Mouse (Mus musculus): ENCODE data around the gene Tmem107. TPM values are rescaled to one million over a fixed set of nuclear protein-coding genes. Genes with fewer than 3 reads are reported as not detected.

The Tmem107 gene
- 22.0 and 39.1 TPM in 2 replicates for total RNA-seq (2017)

GRCm38 (mm10) chr11:69070590-69071222, at the start of gene Tmem107:
Gene Tmem107 (plus strand): TSS chr11:69070806.
- ATAC-seq (replicated peaks in 1 of 2; ENCODE audit: insufficient read depth in 1 of 2, low FRiP score in 2 of 2, low TSS enrichment in 1 of 2, low read depth in 1 of 2, poor library complexity in 2 of 2, severe bottlenecking in 2 of 2) = peak; percentile 61 to 67

- no peak for ATAC-seq (replicated peaks in 1 of 2; ENCODE audit: insufficient read depth in 1 of 2, low FRiP score in 2 of 2, low TSS enrichment in 1 of 2, low read depth in 1 of 2, poor library complexity in 2 of 2, severe bottlenecking in 2 of 2)
These were observed 44.0 kb upstream of the Tmem107 start for GRCm38 (mm10) chr11:69026562-69026961.

GRCm38 (mm10) chr11:69028805-69029204, 41.8 kb upstream of the Tmem107 start:
- ATAC-seq (replicated peaks in 1 of 2; ENCODE audit: insufficient read depth in 1 of 2, low FRiP score in 2 of 2, low TSS enrichment in 1 of 2, low read depth in 1 of 2, poor library complexity in 2 of 2, severe bottlenecking in 2 of 2) = no peak

GRCm38 (mm10) chr11:69033552-69033951, 37.1 kb upstream of the Tmem107 start:
- no peak for ATAC-seq (replicated peaks in 1 of 2; ENCODE audit: insufficient read depth in 1 of 2, low FRiP score in 2 of 2, low TSS enrichment in 1 of 2, low read depth in 1 of 2, poor library complexity in 2 of 2, severe bottlenecking in 2 of 2)

- ATAC-seq (replicated peaks in 1 of 2; ENCODE audit: insufficient read depth in 1 of 2, low FRiP score in 2 of 2, low TSS enrichment in 1 of 2, low read depth in 1 of 2, poor library complexity in 2 of 2, severe bottlenecking in 2 of 2) = no peak
These were observed 36.0 kb upstream of the Tmem107 start for GRCm38 (mm10) chr11:69034585-69034984.

- no peak for ATAC-seq (replicated peaks in 1 of 2; ENCODE audit: insufficient read depth in 1 of 2, low FRiP score in 2 of 2, low TSS enrichment in 1 of 2, low read depth in 1 of 2, poor library complexity in 2 of 2, severe bottlenecking in 2 of 2)
These were observed 35.2 kb upstream of the Tmem107 start for GRCm38 (mm10) chr11:69035411-69035810.

- ATAC-seq (replicated peaks in 1 of 2; ENCODE audit: insufficient read depth in 1 of 2, low FRiP score in 2 of 2, low TSS enrichment in 1 of 2, low read depth in 1 of 2, poor library complexity in 2 of 2, severe bottlenecking in 2 of 2) = peak; percentile 43 to 59; a peak in 3 of 4 replicates
These were observed 34.8 kb upstream of the Tmem107 start for GRCm38 (mm10) chr11:69035849-69036248.

- no peak for ATAC-seq (replicated peaks in 1 of 2; ENCODE audit: insufficient read depth in 1 of 2, low FRiP score in 2 of 2, low TSS enrichment in 1 of 2, low read depth in 1 of 2, poor library complexity in 2 of 2, severe bottlenecking in 2 of 2)
These were observed 33.9 kb upstream of the Tmem107 start for GRCm38 (mm10) chr11:69036486-69037230.

GRCm38 (mm10) chr11:69037231-69038061, 33.2 kb upstream of the Tmem107 start:
- 0 out of 4 replicates have a peak, but pooled peaks of 1 of the 2 experiments have one; percentile 1 for ATAC-seq (replicated peaks in 1 of 2; ENCODE audit: insufficient read depth in 1 of 2, low FRiP score in 2 of 2, low TSS enrichment in 1 of 2, low read depth in 1 of 2, poor library complexity in 2 of 2, severe bottlenecking in 2 of 2)

- no peak for ATAC-seq (replicated peaks in 1 of 2; ENCODE audit: insufficient read depth in 1 of 2, low FRiP score in 2 of 2, low TSS enrichment in 1 of 2, low read depth in 1 of 2, poor library complexity in 2 of 2, severe bottlenecking in 2 of 2)
These were observed 32.4 kb upstream of the Tmem107 start for GRCm38 (mm10) chr11:69038173-69038572.

- peak; percentile 81 to 84 for ATAC-seq (replicated peaks in 1 of 2; ENCODE audit: insufficient read depth in 1 of 2, low FRiP score in 2 of 2, low TSS enrichment in 1 of 2, low read depth in 1 of 2, poor library complexity in 2 of 2, severe bottlenecking in 2 of 2)
These were observed 24.8 kb upstream of the Tmem107 start, which contains the start of gene Aurkb for GRCm38 (mm10) chr11:69045531-69046394. Gene Aurkb (plus strand): TSS chr11:69045647.

GRCm38 (mm10) chr11:69046395-69046774, 24.2 kb upstream of the Tmem107 start:
- ATAC-seq (replicated peaks in 1 of 2; ENCODE audit: insufficient read depth in 1 of 2, low FRiP score in 2 of 2, low TSS enrichment in 1 of 2, low read depth in 1 of 2, poor library complexity in 2 of 2, severe bottlenecking in 2 of 2) = no peak

- ATAC-seq (replicated peaks in 1 of 2; ENCODE audit: insufficient read depth in 1 of 2, low FRiP score in 2 of 2, low TSS enrichment in 1 of 2, low read depth in 1 of 2, poor library complexity in 2 of 2, severe bottlenecking in 2 of 2) = no peak
These were observed 23.0 kb upstream of the Tmem107 start for GRCm38 (mm10) chr11:69047592-69047991.

GRCm38 (mm10) chr11:69048151-69048550, 22.5 kb upstream of the Tmem107 start:
- no peak for ATAC-seq (replicated peaks in 1 of 2; ENCODE audit: insufficient read depth in 1 of 2, low FRiP score in 2 of 2, low TSS enrichment in 1 of 2, low read depth in 1 of 2, poor library complexity in 2 of 2, severe bottlenecking in 2 of 2)

- ATAC-seq (replicated peaks in 1 of 2; ENCODE audit: insufficient read depth in 1 of 2, low FRiP score in 2 of 2, low TSS enrichment in 1 of 2, low read depth in 1 of 2, poor library complexity in 2 of 2, severe bottlenecking in 2 of 2) = no peak
These were observed 19.9 kb upstream of the Tmem107 start for GRCm38 (mm10) chr11:69050748-69051147.

GRCm38 (mm10) chr11:69051771-69052170, 18.8 kb upstream of the Tmem107 start:
- no peak for ATAC-seq (replicated peaks in 1 of 2; ENCODE audit: insufficient read depth in 1 of 2, low FRiP score in 2 of 2, low TSS enrichment in 1 of 2, low read depth in 1 of 2, poor library complexity in 2 of 2, severe bottlenecking in 2 of 2)

GRCm38 (mm10) chr11:69052824-69053421, 17.7 kb upstream of the Tmem107 start:
- ATAC-seq (replicated peaks in 1 of 2; ENCODE audit: insufficient read depth in 1 of 2, low FRiP score in 2 of 2, low TSS enrichment in 1 of 2, low read depth in 1 of 2, poor library complexity in 2 of 2, severe bottlenecking in 2 of 2) = no peak

All from hematopoietic stem cell, adult 5-6 weeks (primary cell).